Mouse (Mus musculus) kidney, adult 2 months (tissue): ENCODE measurements around the gene Ltbp1.

Experiments
- CTCF ChIP-seq: fragments of 200-500 bp; conservative IDR thresholded peaks from 2 replicates; pipeline ENCODE4 v1.5.1; 2011; ENCODE audit warnings: low read depth, mild to moderate bottlenecking, control low read depth, low read length, moderate library complexity, mixed read lengths; ENCODE audit not compliant: insufficient read depth, insufficient read length
- POLR2A ChIP-seq: fragments of 200-500 bp; IDR thresholded peaks from one replicate; pipeline ENCODE4 v1.6.1; 2011; ENCODE audit warnings: low read depth, low read length, control low read depth

DNA sequence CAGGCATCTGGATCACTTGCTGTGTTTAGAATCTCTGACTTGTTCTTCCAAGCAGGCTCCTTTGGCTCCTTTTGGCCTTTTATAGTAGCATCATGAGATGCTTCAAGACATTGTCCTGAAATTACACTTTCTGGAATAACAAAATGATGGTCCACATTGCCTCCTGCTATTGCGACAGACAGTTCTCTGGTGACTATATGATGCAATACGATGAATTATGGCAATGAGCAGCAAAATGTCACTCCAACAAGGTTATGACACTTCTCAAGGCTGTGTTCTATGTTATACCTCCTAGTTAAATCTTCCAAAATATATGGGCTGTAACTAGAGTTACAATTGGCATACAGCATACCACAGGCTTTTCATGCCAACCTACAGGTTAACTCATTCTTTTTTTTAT lies 211.0 kb downstream of the Ltbp1 start:
- TF ChIP-seq POLR2A (no peak), CTCF (no peak)
